Mouse (Mus musculus) heart, postnatal 0 days (tissue): ENCODE data around the gene Nptn.

ENCODE experiments used
- CTCF ChIP-seq: IDR thresholded peaks from 2 replicates; pipeline ENCODE4 v1.5.1; 2016; ENCODE audit warnings: antibody characterized with exemption, control low read depth, low read depth
- EP300 ChIP-seq: IDR thresholded peaks from 2 replicates; pipeline ENCODE4 v1.6.1; 2016; ENCODE audit warnings: antibody characterized with exemption, low read depth

DNA sequence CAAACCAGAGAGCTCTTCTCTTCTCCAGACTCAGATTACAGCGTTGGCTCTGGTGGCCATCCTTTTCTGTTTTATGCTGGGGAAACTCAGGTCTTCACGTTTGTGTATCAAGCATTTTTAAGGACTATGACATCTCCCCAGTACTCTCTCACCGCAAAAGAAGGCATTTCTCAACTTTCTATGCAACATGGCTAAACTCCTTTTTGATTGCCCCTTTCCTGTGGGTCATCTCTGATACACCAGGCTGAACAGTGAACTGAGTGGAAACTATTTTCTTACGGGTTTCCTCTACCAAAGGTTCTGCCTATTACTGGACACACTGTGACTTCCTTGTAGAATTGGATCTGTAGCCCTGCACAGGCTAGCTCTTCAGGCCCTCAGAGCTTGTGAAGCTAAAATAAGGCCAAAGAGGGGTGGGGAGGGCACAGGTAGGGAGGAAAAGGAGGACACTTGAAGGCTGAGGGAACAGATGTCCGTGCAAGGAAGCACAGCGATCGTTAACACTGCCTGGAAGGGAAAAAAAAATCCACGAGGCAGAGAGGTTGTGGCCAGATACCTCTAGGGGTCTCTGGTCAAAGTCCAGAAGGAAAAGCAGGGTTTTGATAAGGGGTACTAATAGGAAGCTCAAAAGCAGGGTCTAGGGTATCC lies 633 bp upstream of the Nptn start:
- TF ChIP-seq CTCF, result no peak
- no peak for TF ChIP-seq EP300
